Mouse (Mus musculus) layer of hippocampus, adult 9-10 months (tissue): ENCODE measurements around the gene Rere.

Source experiments
- DNase-seq: peaks from one replicate; pipeline ENCODE4 v3.0.0; 2022; ENCODE audit warnings: low spot score

The Rere gene

GRCm38 (mm10) chr4:150347387-150347672 is 65.9 kb downstream of the Rere start:
- DNase-seq: no peak

DNA sequence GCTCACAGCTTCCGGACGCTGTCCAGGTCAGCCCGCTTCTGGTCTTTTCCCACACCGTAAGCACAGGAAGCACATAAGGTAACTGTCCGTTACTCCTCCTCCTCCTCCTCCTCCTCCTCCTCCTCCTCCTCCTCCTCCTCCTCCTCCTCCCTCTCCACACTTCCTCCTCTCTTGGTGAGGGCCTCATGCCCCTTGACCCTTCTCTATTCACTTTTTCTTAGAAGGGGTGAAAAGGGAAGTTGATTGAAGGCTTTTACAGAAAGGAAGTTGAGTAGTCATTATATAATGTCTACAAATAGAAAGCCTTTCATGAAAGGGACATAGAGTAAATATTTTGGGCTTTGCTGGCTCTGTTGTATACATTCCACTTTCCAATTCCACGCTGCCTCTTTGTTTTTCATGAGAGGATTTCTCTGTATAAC is 68.2 kb downstream of the Rere start:
- DNase-seq: no peak

- DNase-seq: no peak
These were observed 70.1 kb downstream of the Rere start for GRCm38 (mm10) chr4:150351419-150352075.

DNA sequence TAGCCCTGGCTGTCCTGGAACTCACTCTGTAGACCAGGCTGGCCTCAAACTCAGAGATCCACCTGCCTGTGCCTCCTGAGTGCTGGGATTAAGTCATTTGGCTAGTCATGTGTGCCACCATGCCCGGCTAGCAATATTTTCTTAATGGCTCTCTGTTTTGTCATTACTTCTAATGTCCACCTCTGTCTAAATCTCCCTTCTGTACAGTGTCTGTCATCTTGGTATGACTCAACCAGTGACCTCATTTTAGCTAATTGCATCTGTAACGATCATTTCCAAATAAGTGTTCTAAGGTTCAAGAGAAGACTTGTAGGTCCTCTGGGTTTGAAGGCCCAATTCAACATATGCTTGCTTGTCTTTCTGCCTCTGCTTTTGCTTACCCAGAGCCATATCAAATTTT is 71.3 kb downstream of the Rere start:
- DNase-seq: no peak

DNA sequence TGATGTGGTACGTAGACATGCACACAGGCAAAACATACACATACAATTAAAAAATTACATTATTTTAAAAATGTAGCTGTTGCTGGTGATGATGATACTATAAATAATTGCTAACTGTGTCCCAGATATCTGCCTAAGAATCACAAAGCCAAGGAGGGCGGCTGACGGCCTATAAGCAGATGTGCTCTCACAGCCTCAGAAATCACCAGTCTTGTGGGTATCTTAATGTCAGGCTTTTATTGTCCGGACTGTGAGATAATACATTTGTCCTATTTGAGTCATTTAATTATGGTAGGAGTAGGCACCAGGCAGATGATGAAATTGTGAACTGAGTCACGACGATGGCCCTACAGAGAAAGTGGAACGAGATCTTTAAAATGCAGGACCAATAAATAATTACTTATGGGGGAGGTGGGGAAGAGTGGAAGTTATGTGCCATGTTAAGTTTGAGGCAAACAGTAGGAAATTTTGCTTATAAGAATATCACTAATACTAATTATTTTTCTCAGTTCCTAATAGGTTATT is 72.0 kb downstream of the Rere start:
- no peak for DNase-seq

- DNase-seq: no peak
These were observed 74.4 kb downstream of the Rere start for GRCm38 (mm10) chr4:150355801-150356200.

- DNase-seq: no peak
These were observed 80.7 kb downstream of the Rere start for GRCm38 (mm10) chr4:150361986-150362691.

- no peak for DNase-seq
These were observed 81.4 kb downstream of the Rere start for GRCm38 (mm10) chr4:150362858-150363257.

DNA sequence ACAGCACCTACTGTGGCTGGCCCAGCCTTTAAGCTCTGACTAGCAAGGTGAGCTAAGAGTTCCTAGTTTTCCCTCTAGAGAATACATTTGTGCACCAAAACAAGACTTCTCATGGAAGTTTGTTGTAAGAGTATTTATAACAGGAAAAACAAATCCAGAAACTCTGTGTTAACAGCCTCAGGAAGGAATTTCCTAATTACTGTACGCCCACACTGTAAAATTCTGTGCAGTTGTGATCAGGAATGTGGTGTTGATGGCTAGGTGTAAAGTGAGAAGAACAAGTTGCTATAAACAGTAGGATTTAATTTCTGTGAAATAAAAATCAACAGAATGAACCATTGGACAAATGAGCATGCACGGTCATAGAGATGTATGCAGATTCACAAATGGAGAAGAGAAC is 83.3 kb downstream of the Rere start:
- DNase-seq: no peak

DNA sequence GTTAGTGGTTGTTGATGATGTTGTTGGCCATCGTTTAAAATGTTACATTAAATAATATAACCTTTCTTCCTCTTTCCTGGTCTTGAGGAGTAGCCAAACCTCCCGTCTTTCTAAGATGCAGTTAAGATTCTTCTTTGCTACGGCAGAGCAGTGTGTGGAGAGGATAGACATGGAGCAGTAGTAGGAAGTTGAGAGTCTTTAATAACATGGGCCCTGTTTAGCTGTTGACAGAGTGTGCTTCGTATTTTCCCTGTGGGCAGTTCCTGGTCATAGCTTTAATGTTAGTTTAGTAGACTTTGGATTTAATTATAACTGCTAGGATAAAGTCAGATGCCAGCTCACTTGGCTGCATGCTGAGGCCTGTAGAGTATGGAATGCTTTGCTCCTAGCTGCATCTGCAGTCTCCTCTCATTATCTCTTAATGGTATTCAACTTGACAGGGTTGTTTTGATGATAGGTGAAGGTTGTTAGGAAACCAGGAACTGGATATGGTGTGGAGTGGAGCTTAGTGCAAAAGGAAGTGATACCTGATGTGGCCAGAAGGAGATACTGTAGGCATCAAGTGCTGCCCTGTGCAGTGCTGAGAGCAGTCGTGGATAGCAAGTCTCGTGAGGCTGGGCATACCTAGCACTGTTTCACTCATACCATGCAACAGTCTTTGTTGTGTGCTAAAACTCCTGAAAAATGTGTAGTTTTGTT is 85.2 kb downstream of the Rere start:
- DNase-seq: no peak

DNA sequence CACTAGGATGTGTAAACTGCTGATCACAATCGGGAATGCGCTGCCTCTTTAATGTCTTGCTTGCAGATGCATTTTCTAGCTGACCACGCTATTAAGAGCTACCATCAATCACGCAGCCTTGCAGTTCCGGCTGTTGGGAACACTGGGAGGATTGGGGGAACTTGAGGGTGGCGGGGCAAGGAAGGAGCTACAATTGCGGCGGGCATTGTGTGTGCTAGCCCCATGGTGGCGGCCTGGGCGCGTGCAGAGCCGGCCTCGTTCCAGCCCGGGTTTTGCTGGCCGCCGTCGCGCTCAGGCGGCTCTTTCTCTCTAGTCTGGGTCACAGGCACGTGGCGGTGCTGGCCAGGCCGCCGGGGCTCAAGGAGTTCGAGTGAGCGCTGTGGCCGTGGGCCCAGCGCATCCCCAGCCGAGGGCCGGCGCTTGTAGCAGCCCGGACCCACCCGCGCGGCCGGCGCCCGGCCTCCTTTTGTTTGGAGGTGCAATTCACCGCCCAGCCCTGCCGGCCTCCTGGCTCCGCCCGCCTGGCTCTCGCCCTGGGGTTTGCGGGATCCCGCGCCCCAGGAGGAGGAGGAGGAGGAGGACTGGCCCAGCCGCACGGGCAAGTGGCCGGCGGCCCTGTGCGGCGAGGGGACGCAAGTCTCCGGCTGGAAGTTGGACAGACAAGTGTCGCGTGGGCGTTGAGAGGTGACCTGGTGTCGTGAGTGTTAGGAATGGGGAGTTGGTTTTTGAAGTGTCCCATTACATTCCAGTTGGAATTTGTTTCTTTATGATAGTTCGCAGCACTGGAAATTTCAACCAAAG is 90.3 kb downstream of the Rere start:
- no peak for DNase-seq

GRCm38 (mm10) chr4:150372631-150373041 is 91.2 kb downstream of the Rere start:
- no peak for DNase-seq

- DNase-seq: no peak
These were observed 92.0 kb downstream of the Rere start for GRCm38 (mm10) chr4:150373111-150374109.

DNA sequence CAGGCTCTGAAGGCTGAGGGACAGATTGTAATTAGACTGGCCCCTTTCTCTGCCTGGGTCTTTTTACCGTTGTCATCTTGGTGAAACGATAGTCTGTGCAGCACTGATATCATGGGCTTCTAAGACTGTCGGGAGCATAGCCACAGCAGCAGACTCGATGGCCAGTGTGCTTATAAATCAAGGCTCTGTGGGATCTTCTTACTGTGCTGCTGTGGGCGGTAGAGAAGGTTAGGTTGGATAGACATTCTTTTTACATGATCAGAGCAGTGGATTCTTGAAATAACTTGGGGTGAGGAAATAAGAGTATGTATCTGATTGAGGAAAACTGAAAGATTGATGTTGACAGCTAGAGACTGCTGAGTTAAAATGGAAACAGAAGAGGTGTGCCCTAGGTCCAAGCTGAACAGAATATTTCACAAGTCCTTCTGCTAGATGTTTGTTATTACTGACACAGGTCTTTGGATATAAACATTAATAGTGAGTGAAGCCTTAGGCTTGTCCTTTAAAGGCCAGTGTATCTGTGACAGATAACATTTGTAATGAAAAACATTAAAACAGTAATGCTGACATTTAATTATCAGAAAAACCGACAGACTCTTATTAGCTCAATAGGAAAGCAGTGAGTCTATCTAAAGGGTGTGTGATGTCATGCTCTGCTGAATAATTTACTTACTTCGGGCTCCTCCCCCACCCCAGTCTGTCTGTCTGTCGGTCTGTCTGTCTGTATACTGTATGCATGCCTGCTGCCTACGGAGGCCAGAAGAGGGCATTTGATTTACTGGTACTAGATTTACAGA is 93.4 kb downstream of the Rere start:
- no peak for DNase-seq

GRCm38 (mm10) chr4:150375448-150375935 is 94.0 kb downstream of the Rere start:
- DNase-seq: no peak

DNA sequence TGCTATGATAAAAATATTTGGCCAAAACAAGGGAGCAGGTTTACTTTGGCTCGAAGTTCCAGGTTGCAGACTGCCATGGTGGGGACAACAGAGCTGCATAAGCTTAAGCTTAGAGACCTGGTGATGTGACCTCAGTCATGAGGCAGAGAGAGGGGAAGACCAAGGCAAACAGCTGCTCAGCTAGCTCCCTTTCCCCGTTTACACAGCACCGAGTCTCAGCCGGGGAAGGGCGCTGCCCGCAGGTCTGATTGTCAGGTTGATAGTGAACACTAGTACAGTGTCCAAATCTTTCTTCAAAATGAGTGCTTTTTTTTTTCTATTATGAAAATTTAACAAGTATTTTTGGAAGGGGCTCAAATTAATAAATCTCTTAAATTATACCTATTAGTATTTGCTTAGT is 97.9 kb downstream of the Rere start:
- no peak for DNase-seq

DNA sequence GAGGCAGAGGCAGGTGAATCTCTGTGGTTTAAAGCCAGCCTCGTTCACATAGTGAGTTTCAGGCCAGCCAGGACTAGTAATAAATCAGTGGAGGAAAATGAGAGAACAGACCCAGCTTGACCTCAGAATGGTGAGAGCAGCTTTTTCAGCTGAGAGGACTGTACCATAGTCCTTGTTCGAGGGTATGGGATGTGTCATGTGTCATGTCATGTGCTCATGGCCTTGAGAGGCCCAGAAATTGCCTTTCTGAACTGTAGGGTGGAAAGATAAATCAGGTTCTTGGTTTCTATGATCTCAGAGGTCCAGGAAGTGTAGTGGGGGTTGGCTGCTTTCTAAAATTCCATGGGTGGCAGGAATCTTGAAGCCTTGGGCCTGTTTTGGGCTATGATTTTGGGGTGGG is 98.3 kb downstream of the Rere start:
- no peak for DNase-seq

DNA sequence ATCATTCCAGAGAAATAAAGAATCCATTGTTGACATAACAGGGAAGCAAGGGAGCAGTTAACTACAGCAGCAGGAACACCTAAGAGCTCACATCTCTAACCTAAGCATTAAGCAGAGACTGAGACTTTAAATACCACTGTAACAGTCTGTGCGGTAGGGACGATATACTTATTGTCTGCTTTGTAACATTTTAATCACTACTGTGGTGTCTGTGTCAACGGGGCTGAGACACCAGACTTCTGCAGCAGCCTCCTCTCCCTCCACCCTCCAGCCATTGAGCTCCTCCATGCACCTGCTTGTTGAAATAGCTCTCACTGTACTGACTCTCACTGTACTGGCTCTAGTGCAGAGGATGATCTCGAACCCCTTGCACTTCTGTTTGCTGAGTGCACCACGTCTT is 98.8 kb downstream of the Rere start:
- DNase-seq: no peak

- no peak for DNase-seq
These were observed 101.1 kb downstream of the Rere start for GRCm38 (mm10) chr4:150382504-150382903.

DNA sequence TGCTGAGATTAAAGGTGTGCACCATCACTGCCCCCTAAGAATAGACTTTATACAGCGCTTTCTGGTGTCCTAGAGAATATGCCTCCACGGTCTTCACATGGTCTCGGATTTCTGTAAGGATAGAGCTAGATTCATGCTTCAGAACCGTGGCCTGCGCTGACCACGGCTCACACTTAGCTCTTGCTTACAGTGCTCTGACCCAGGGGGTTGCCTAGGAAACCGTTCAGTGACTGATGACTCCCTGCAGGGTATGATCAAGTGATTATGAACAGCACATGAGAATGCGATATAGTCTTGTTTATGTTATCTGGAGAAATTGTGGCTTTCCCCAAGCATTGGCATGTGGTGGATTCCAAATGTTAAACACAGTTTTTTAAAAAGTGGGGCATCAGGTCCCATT is 103.0 kb downstream of the Rere start:
- DNase-seq: no peak
